Mouse (Mus musculus) kidney, adult 2 months (tissue): Measurements from ENCODE around the gene Stk26.

Source experiments
- CTCF ChIP-seq: fragments of 200-500 bp; conservative IDR thresholded peaks from 2 replicates; pipeline ENCODE4 v1.5.1; 2011; ENCODE audit warnings: low read depth, mild to moderate bottlenecking, control low read depth, low read length, moderate library complexity, mixed read lengths; ENCODE audit not compliant: insufficient read depth, insufficient read length
- POLR2A ChIP-seq: fragments of 200-500 bp; IDR thresholded peaks from one replicate; pipeline ENCODE4 v1.6.1; 2011; ENCODE audit warnings: low read depth, low read length, control low read depth

GRCm38 (mm10) chrX:50863771-50864170, 22.9 kb downstream of the Stk26 start:
- TF ChIP-seq POLR2A (no peak), CTCF (no peak)
